Mouse (Mus musculus) mesoderm, embryonic 11.5 days (tissue): ENCODE measurements at regions not wholly inside any gene's neighbourhood (a gene's known extent, or its start where the extent isn't known, plus 50 kb on each side); places are given as distances from the start of the nearest gene placed in this dataset.

Source experiments
- DNase-seq: peaks from one replicate; pipeline ENCODE4 v3.0.0-alpha.2; 2012; ENCODE audit warnings: low read depth, low spot score

- DNase-seq, result peak; percentile 30
Observed at GRCm38 (mm10) chr3:39571444-39572237, 684.9 kb downstream of the Fat4 start.

- DNase-seq, result no peak
Observed at GRCm38 (mm10) chr3:39575200-39575599, 688.5 kb downstream of the Fat4 start.

GRCm38 (mm10) chr3:39591312-39591711, 704.6 kb downstream of the Fat4 start:
- no peak for DNase-seq

DNA sequence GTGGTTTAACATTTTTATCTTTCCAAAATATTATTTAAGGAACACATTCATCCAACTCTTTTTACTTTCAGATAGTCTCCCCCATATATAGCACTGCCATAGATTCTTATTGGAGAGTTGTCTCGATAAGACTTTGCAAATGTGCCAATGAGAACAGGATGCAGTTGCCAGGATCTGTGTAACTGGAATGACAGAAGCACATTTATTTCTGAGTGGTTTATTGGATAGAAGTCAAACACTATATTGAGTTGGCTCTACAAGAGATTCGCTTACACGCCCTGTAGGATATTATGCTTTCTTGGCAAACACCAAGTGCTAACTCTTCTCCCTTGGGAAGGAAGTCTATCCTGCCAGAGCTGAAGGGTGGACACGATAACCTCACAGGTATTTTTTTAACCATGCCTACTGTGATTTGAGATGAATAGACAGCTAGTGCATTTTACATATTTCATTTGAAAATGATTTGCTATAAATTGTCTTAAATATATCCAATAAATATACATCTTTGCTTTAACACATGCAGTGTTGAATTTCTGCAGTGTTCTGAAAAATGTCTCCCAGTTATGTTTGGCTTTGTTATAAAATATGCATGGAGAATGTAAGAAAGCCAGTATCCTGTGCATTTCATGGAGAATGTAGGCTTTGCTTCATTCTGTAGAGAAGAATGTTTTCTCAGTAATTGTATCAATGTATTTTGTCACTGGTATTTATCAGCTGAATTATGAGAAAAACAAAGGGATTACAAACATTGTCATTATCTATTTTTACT, 705.8 kb downstream of the Fat4 start:
- no peak for DNase-seq

DNA sequence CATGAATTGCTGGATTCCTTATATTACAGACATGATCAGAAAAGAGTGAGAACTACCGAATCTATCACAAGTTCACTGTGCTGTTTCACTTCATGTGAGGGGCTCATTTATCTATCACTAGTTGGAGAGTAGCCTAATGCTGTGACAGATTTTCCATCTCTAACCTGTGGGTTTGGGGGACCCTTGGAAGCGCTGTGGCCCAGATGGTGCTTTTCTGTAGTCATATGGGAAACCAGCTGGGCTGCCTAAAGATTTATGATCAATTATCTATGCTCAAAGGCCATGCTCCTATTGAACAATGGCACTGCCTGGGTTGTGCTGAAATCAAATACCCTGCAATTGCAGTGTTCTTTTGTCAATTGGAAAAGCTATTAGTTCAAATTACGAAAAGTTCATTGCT, 723.2 kb downstream of the Fat4 start:
- DNase-seq, result peak; percentile 70

- DNase-seq, result peak; percentile 66
Observed at GRCm38 (mm10) chr3:39612408-39612807, 725.7 kb downstream of the Fat4 start.

- peak; percentile 38 for DNase-seq
Observed at GRCm38 (mm10) chr3:39637924-39638323, 751.2 kb downstream of the Fat4 start.

DNA sequence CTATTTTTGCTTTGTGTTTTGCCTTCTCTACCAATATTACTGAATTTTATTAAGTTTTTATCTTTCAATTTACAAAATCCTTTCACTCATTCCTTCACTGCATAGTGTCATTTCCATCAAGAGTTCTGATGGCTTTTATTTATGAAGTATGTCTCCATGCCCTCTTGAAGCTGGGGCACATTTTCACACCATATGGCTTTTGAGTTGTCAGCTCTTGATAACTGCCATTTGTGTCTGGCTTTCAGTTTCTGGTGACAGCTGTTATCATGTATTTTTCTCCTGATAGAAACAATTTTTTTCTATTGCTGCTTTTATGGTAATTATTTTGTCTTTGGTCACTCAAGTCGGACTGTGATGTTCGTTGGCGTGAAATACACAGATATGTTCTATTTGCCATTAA, 756.5 kb downstream of the Fat4 start:
- no peak for DNase-seq

- DNase-seq, result no peak
Observed at GRCm38 (mm10) chr3:39666817-39667216, 780.1 kb downstream of the Fat4 start.

DNA sequence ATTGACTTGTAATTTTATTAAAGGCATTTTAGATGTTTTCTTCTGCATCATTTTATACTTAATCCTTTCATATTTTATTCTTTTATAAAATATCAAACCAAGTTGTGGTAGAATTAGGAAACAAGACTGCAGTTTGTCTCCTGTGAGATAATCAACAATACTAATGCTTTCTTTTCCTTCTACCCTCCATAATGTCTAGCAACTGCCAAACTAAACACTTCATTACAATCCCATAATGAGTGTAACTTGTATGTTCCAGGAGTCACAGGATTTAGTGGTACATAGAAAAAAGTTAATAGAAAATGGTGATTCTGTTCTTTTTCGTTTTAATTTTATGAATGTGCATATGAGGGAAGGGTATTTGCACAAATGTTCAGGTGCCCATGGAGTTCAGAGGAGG, 782.4 kb downstream of the Fat4 start:
- no peak for DNase-seq

DNA sequence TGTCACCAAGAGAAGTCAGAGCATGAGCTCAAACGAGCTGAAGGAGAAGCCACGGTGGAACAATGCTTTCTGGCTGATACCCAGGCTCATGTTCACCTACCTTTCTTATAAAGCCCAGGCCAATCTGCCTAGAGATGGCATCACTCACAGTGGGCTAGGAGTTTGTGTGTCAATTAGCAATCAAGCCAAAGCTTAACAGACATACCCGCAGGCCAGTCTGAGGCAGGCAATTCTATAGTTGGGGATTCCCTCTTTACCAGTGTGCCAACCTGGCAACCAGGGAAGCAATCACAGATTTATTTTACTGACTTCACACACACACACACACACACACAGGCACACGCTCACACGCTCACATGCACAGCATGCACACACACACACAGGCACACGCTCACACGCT, 787.3 kb downstream of the Fat4 start:
- no peak for DNase-seq

GRCm38 (mm10) chr3:39674927-39675326, 788.2 kb downstream of the Fat4 start:
- no peak for DNase-seq

- no peak for DNase-seq
Observed at GRCm38 (mm10) chr3:39705610-39706009, 818.9 kb downstream of the Fat4 start.

GRCm38 (mm10) chr3:39712795-39713709, 818.0 kb upstream of the Intu start:
- no peak for DNase-seq

GRCm38 (mm10) chr3:39714056-39714592, 817.0 kb upstream of the Intu start:
- peak; percentile 12 for DNase-seq

DNA sequence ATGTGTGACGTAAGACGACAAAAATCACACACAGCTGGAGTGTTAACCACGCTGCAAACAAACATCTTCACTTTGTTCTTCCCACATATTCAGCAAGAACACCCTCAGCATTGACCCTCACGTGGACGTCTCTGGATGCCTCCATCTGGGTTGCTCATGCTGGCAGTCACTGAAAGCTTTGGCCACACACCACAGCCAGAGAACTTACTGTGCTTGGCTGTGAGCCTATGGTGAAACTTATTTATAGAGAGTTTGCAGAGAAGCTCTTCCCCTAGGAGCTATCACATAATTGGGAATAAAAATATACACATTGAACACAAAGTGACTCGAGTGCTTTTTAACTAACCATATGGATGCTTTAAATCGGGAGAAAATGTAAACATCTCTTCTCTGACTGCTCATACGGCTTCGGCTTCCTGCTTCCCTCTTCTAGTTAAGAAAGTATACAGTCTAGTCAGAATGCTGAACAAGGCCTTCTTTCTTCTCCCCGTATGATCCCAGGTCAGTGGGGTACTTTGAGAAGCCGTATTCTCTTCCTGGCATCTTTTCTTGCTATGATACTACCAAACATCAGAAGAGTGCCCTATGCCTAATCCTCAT, 812.0 kb upstream of the Intu start:
- DNase-seq, result no peak

DNA sequence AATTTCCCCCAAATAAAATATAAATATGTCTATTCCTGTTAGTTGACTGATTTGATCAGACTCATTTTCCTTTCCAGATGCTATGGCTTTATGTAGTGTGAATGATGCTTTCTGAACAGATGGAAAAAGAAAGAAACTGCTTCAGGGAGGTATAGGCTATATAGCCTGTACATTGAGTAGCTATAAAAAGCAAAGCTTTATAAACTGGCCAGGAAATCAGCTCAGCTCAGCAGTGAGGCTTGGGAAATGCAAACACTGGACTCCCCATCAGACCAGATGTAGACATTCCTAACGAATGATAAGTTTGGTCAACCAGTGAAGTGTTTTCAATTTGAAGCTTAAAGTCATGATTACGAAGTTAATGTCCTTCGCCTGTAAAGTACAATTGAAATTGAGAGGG, 805.3 kb upstream of the Intu start:
- DNase-seq, result no peak

- DNase-seq, result no peak
Observed at GRCm38 (mm10) chr3:39736639-39737038, 794.4 kb upstream of the Intu start.

DNA sequence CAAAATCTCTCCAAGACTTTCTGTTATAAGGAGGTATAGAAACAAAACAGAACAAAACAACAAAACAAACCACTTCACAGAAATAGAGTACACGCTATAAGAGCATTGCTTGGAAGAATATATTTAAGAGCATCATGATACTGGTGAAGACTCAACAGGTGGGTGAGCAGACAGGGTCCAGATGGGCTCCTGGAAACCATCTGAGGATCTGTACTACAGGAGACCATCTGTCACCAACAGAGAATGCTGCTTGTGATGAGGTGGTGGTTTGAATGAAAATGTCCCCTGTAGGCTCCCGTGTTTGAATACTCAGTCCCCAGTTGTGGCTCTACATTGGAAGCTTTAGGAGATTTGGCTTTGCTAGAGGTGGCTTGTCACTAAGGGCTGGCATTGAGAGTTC, 785.1 kb upstream of the Intu start:
- DNase-seq, result no peak

DNA sequence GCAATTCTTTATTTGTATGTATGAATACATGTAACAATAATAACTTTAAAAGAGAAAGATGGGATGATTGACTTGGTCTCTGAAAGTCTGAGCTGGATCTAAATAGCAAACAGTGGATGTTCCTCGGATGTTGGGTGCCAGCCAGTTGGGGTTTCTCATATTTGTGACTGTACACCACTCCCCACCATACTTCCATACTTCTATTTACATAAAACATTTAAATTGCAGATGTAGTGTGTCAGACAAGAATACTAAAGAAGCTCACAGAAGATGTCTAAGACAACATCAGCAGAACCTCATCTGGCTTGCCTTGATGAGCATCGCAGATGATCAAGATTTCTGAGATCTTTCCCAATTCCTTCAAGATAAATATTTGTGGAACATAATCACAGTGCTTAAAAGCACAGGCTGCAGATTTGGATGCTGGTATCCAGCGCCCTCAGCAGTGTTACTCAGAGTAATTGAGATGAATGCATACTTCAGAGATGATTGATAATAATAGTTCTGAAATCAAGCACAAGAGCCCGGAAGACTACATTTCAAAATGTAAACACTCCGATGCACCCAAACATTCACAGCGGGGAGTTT, 762.0 kb upstream of the Intu start:
- DNase-seq, result no peak
